Mouse (Mus musculus): ENCODE measurements around the gene Elavl3.

- TF ChIP-seq POLR2A (IDR thresholded peaks at IDR 0.05; ENCODE audit: insufficient read length, low read depth) (no peak), USF1 (IDR thresholded peaks at IDR 0.05; ENCODE audit: low read depth) (no peak)
These were observed 47.3 kb downstream of the Elavl3 start for GRCm38 (mm10) chr9:22004546-22004945.

Measured in myocyte (in vitro differentiated cells).